Mouse (Mus musculus) midbrain, embryonic 15.5 days (tissue): ENCODE results near the gene Ncoa7. TPM values are rescaled to one million over a fixed set of nuclear protein-coding genes. Genes with fewer than 3 reads are reported as not detected.
"Not testable (repeated sequence)": the region's sequence is repeated elsewhere in the genome, so short reads cannot be mapped to it uniquely, and the experiment has no call there.

Experiments used
- ATAC-seq: fragments of 200-750 bp; cut with Nextera tagmentation; replicated peaks from 2 replicates; pipeline ENCODE4 v1.8.0; 2017; ENCODE audit warnings: moderate TSS enrichment
- H3K27ac ChIP-seq: fragments of 300-500 bp; sonication (generic); 2 replicates; pipeline ENCODE4 v1.5.1; 2015; ENCODE audit warnings: mild to moderate bottlenecking, inconsistent platforms
- H3K27me3 ChIP-seq: fragments of 300-500 bp; sonication (generic); replicated peaks from 2 replicates; pipeline ENCODE4 v1.6.1; 2015; ENCODE audit warnings: inconsistent platforms
- H3K36me3 ChIP-seq: fragments of 300-500 bp; sonication (generic); replicated peaks from 2 replicates; pipeline ENCODE4 v1.6.1; 2015; ENCODE audit warnings: inconsistent platforms
- H3K4me1 ChIP-seq: fragments of 300-500 bp; sonication (generic); 2 replicates; pipeline ENCODE4 v1.6.1; 2015; ENCODE audit warnings: inconsistent platforms
- H3K4me2 ChIP-seq: fragments of 300-500 bp; sonication (generic); 2 replicates; pipeline ENCODE4 v1.6.1; 2015; ENCODE audit warnings: inconsistent platforms, mild to moderate bottlenecking, moderate library complexity
- H3K4me3 ChIP-seq: fragments of 300-500 bp; sonication (generic); 2 replicates; pipeline ENCODE4 v1.5.1; 2015; ENCODE audit warnings: mild to moderate bottlenecking, inconsistent platforms
- H3K9ac ChIP-seq: fragments of 300-500 bp; sonication (generic); 2 replicates; pipeline ENCODE4 v1.6.1; 2015; ENCODE audit warnings: mild to moderate bottlenecking, inconsistent platforms
- H3K9me3 ChIP-seq: fragments of 300-500 bp; sonication (generic); 2 replicates; pipeline ENCODE4 v1.6.1; 2016; ENCODE audit warnings: inconsistent platforms
- WGBS: fragments of 180-500 bp; shearing (Covaris S2); methylation state at CpG from one replicate; pipeline ENCODE4 v1.1.7; 2015; ENCODE audit warnings: mixed read lengths; 5-methylcytosine and 5-hydroxymethylcytosine counted together
- polyA plus RNA-seq: library from polyadenylated mRNA; unstranded; fragments of >200 nt; fragmentation: Nextera tagmentation; extraction: Ambion mirVana; gene quantifications from 2 replicates; pipeline ENCODE4 v1.2.1, GENCODE M21; 2015

Ncoa7 gene
- polyA plus RNA-seq, 1 experiment from 2014 or later, result 19.8 TPM

GRCm38 (mm10) chr10:30679756-30680155, 123.4 kb downstream of the Ncoa7 start:
- H3K4me1 ChIP-seq, result no peaks in the 10 kb centered on the region
- H3K27me3 ChIP-seq, result no peaks in the 10 kb centered on the region
- ATAC-seq, result no peak
- no peak overlapping the region for H3K4me3 ChIP-seq
- no peak overlapping the region for H3K27ac ChIP-seq
- 93% methylated on average over 2 of the region's 2 CpGs for WGBS
- no peak overlapping the region for H3K4me2 ChIP-seq
- no peaks in the 10 kb centered on the region for H3K9me3 ChIP-seq
- no peaks in the 10 kb centered on the region; the same call in 1 of the 2 replicates for H3K36me3 ChIP-seq
- H3K9ac ChIP-seq, result no peak overlapping the region

- Histone ChIP-seq H3K4me3 (no peak overlapping the region), H3K27ac (no peak overlapping the region), H3K27me3 (no peaks in the 10 kb centered on the region), H3K9me3 (no peaks in the 10 kb centered on the region), H3K4me2 (no peak overlapping the region), H3K9ac (no peak overlapping the region), H3K36me3 (no peaks in the 10 kb centered on the region; the same call in 1 of the 2 replicates), H3K4me1 (no peaks in the 10 kb centered on the region)
- 68% methylated on average over 2 of the region's 2 CpGs for WGBS
- no peak for ATAC-seq
Observed at GRCm38 (mm10) chr10:30678051-30678450, 125.1 kb downstream of the Ncoa7 start.

DNA sequence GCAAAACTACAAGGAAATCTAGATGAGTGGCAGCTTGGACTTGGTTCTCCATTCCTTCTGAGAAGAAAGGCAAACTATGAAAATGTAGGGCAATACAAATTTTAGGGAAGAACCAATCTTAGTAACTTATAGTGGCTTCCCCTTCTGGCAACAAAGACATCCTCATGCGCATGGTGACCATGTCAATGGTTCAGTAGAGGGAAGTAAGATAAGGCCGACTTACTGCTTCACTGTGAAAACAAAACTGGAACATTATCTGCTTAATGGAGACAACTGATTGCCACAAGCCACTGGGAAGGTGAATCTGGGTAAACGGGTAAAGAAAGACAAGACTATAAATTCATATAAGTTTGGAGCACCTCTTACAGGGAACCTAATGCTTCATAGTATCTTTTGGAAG, 128.3 kb downstream of the Ncoa7 start:
- no peak overlapping the region for H3K27ac ChIP-seq
- no peak for ATAC-seq
- no peaks in the 10 kb centered on the region for H3K9me3 ChIP-seq
- 93% methylated on average over 3 of the region's 3 CpGs for WGBS
- H3K36me3 ChIP-seq, result peaks cover 4% of the 10 kb centered on the region; the same call in 1 of the 2 replicates
- H3K4me3 ChIP-seq, result no peak overlapping the region
- no peak overlapping the region for H3K4me2 ChIP-seq
- no peaks in the 10 kb centered on the region for H3K4me1 ChIP-seq
- H3K9ac ChIP-seq, result no peak overlapping the region
- H3K27me3 ChIP-seq, result no peaks in the 10 kb centered on the region

DNA sequence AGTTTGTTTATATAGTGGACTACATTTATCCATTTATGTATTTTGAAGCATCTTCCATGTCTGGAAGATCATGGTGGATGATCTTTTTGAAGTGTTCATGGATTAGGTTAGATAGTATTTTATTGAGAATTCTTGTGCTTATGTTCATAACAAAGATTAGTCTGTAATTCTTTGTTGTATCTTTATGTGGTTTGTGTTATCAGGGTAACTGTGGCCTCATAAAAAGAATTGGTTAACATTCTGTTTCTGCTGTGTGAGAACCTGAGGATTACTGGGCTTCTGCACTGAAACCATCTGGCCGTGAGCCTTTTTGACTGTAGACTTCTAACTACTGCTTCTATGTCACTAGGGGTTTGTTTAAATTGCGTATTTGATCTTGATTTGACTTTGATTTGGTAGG, 136.5 kb downstream of the Ncoa7 start:
- no peak for ATAC-seq
- no peaks in the 10 kb centered on the region for H3K4me1 ChIP-seq
- no peak overlapping the region for H3K4me3 ChIP-seq
- H3K27ac ChIP-seq, result no peak overlapping the region
- WGBS, result 89% methylated on average over 2 of the region's 2 CpGs
- H3K4me2 ChIP-seq, result no peak overlapping the region
- no peaks in the 10 kb centered on the region for H3K9me3 ChIP-seq
- peaks cover under 1% of the 10 kb centered on the region; the same call in 1 of the 2 replicates for H3K36me3 ChIP-seq
- no peak overlapping the region for H3K9ac ChIP-seq
- H3K27me3 ChIP-seq, result no peaks in the 10 kb centered on the region

DNA sequence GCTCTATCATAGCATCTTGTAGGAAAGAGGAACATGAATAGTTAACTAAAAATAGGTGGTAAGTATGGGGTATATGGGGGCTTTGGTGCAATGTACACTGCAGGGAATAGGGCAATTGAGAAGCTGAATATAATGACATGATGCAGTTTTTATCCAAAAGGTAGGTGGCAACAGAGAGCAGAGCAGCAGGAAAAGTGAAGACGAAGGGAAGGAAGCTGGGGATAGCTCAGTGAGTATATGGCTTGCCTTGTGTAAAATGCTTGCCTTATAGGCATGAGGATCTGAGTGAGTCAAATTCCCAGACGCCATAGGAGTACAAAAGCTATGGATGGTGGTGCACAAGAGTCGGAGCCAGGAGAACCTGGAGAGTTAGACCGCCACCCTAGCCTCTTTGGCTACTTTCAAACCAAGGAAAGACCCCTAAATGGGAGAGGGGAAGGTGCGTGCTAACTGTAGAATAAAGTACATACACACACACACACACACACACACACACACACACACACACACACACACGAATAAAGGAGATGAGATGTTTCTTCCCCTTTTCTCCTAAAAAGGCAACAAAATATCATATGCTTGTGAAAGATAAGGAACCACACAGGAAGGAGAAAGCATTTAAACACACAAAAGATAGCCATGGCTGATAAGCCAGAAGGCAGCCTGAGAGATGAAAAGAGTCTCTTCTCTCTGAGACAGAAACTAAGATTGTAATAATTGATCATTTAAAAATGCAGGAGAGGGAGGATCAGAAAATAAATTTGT, 142.4 kb downstream of the Ncoa7 start:
- Histone ChIP-seq H3K27ac (no peak overlapping the region), H3K36me3 (peaks cover 6% of the 10 kb centered on the region; the same call in 1 of the 2 replicates), H3K9me3 (no peaks in the 10 kb centered on the region), H3K4me3 (no peak overlapping the region), H3K27me3 (no peaks in the 10 kb centered on the region), H3K9ac (no peak overlapping the region), H3K4me2 (no peak overlapping the region), H3K4me1 (no peaks in the 10 kb centered on the region)
- ATAC-seq, result no peak
- 89% methylated on average over 6 of the region's 6 CpGs for WGBS

DNA sequence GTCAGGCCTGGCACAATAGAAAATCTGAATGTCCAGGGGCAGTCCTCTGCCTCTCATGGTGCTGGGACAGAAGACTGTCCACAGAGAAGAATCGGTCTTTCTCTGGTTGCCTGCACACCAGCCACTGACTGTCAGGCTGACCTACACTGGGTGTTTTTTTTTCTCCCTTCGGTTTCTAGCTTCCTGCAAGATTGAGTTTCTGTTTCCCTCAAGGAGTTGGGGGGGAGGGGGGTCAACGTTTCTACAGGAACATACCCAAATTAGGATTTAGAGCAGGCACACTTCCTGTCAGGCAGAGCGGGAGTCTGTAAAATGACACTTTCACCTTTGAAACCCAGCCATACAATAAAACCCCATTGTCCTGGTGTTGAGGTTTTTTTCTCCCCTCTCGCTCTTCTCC, 147.5 kb downstream of the Ncoa7 start:
- H3K4me1 ChIP-seq, result no peaks in the 10 kb centered on the region
- H3K9ac ChIP-seq, result no peak overlapping the region
- H3K27me3 ChIP-seq, result no peaks in the 10 kb centered on the region
- WGBS, result 15% methylated on average over 5 of the region's 5 CpGs
- H3K27ac ChIP-seq, result no peak overlapping the region
- no peak for ATAC-seq
- peaks cover 18% of the 10 kb centered on the region; the same call in 1 of the 2 replicates for H3K36me3 ChIP-seq
- no peak overlapping the region for H3K4me2 ChIP-seq
- no peaks in the 10 kb centered on the region for H3K9me3 ChIP-seq
- H3K4me3 ChIP-seq, result no peak overlapping the region

DNA sequence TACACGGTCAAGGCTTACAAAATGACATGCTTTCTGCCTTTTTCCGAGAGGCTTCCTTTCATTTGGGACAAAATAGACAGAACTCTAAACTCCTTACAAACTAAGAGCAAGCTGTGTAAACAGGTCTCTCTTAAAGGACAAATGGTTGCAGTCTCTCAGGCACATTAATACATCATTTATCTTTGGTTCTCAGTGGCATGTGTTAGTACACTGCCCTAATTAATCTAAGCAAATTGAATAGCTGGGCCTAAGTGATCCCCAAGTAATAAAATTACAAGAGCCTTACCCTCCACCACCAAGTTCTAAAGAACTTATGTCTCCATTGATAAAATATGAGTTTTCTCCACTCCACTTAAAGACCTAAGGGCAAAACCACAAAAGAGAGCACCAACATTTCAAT, 155.4 kb downstream of the Ncoa7 start:
- Histone ChIP-seq H3K4me3 (no peak overlapping the region), H3K27ac (no peak overlapping the region), H3K9me3 (no peaks in the 10 kb centered on the region), H3K36me3 (peaks cover 17% of the 10 kb centered on the region; the same call in 1 of the 2 replicates), H3K4me1 (no peaks in the 10 kb centered on the region), H3K9ac (no peak overlapping the region), H3K4me2 (no peak overlapping the region), H3K27me3 (no peaks in the 10 kb centered on the region)
- WGBS, result 67% methylated on average over 2 of the region's 2 CpGs
- no peak for ATAC-seq

GRCm38 (mm10) chr10:30638216-30638615, 164.9 kb downstream of the Ncoa7 start:
- Histone ChIP-seq H3K9ac (no peak overlapping the region), H3K9me3 (no peaks in the 10 kb centered on the region), H3K27ac (no peak overlapping the region), H3K4me2 (no peak overlapping the region), H3K4me1 (no peaks in the 10 kb centered on the region), H3K36me3 (no peaks in the 10 kb centered on the region), H3K27me3 (no peaks in the 10 kb centered on the region), H3K4me3 (no peak overlapping the region)
- ATAC-seq, result no peak
- 82% methylated on average over 3 of the region's 3 CpGs for WGBS

DNA sequence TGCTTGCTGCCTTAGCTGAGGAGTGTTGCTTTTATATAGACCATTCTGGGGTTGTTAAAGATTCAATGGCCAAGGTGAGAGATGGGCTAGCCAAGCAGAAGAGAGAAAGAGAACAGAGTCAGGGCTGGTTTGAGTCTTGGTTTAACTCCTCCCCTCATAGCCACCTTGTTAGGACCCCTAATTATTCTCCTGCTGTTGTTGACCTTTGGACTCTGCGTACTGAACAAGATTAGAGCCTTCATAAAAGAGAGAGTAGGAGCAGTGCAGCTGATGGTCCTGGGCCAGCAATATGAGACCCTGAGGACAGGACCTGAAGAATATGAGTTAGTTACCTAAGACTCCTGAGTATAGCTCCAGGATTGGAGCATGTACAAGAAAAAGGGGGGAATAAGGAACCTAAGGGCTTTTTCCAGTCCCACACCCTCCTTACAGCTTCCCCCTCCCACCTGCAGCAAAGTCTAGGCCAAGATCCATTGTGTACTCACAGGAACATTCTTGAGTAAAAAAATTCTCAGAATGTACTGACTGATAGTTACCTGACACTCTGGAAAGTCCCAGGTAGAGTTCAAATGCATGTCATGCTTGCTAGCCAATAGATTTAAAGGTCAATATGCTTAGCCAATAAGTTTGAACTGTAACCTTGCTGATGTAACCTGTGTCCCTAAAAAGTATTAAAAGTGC, 166.5 kb downstream of the Ncoa7 start:
- WGBS, result 88% methylated on average over 1 of the region's 1 CpGs
- not testable (repeated sequence) for H3K36me3 ChIP-seq, H3K4me1 ChIP-seq, H3K27ac ChIP-seq, H3K9me3 ChIP-seq, H3K9ac ChIP-seq, H3K4me2 ChIP-seq, H3K4me3 ChIP-seq, ATAC-seq, H3K27me3 ChIP-seq

- Histone ChIP-seq H3K9ac (no peak overlapping the region), H3K4me2 (no peak overlapping the region), H3K27ac (no peak overlapping the region), H3K9me3 (no peaks in the 10 kb centered on the region), H3K4me3 (no peak overlapping the region), H3K4me1 (no peaks in the 10 kb centered on the region), H3K36me3 (no peaks in the 10 kb centered on the region), H3K27me3 (no peaks in the 10 kb centered on the region)
- no peak for ATAC-seq
- 100% methylated on average over 1 of the region's 1 CpGs for WGBS
Observed at GRCm38 (mm10) chr10:30632718-30633117, 170.4 kb downstream of the Ncoa7 start.

DNA sequence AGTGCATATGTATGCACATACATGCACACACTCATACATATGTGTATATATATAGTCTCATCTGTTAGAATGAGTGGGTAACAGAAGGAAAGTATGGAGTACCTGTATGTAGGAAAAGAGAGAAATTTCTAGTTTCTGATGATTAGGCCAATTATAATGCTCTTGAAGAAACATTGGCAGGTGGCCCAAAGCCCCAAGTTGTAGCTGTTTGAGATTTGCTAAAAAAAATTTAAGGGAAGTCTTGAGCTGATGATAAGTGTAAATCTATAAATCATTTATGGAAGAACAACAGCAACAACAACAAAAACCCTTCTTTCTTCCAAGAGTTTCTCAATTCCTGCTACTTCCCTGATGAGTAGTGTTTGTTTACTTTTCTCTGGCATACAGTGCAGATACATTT, 173.1 kb downstream of the Ncoa7 start:
- ATAC-seq, result no peak
- Histone ChIP-seq H3K36me3 (no peaks in the 10 kb centered on the region), H3K27ac (no peak overlapping the region), H3K9me3 (no peaks in the 10 kb centered on the region), H3K4me2 (no peak overlapping the region), H3K4me3 (no peak overlapping the region), H3K4me1 (no peaks in the 10 kb centered on the region), H3K9ac (no peak overlapping the region), H3K27me3 (no peaks in the 10 kb centered on the region)

- H3K9me3 ChIP-seq, result no peaks in the 10 kb centered on the region
- 88% methylated on average over 3 of the region's 3 CpGs for WGBS
- ATAC-seq, result no peak
- no peak within 1 kb of the TSS for H3K4me2 ChIP-seq
- H3K4me3 ChIP-seq, result no peak within 1 kb of the TSS
- H3K4me1 ChIP-seq, result no peaks in the 10 kb centered on the region
- no peak within 1 kb of the TSS for H3K9ac ChIP-seq
- H3K27me3 ChIP-seq, result no peaks in the 10 kb centered on the region
- H3K36me3 ChIP-seq, result no peaks in the 10 kb centered on the region
- no peak within 1 kb of the TSS for H3K27ac ChIP-seq
Observed at GRCm38 (mm10) chr10:30629513-30629912, 173.6 kb downstream of the Ncoa7 start, which contains the start of gene Hint3. Hint3 (minus strand) TSS chr10:30629632.

DNA sequence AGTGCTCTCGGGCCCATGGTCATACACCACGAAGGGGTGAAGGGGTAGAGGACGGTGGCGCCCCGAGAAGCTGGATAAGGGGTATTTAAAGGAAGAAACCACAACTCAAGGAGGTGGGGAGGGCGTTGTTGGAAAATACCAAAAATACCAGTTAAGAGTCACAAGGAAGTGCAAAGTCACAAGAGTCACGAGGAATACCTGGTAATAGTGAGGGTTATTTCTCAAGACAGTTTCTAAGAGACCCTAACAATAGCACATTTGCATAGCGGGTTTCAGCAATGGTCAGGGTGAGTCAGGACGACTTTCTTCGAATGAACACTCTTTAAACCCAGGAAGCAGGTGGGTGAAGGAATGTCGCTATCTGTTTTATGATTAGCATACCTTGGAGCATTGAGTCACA, 174.7 kb downstream of the Ncoa7 start:
- not testable (repeated sequence) for H3K36me3 ChIP-seq, H3K27me3 ChIP-seq, H3K9me3 ChIP-seq, H3K9ac ChIP-seq, H3K4me1 ChIP-seq, H3K27ac ChIP-seq, H3K4me2 ChIP-seq, H3K4me3 ChIP-seq, ATAC-seq
- 91% methylated on average over 11 of the region's 11 CpGs for WGBS
